In genomic region chr6:121070584-121071230, GRCm38 (mm10) we compare ENCODE assay signal across 14 mouse cellular contexts.
A peak's percentile ranks its signal among the peaks of the same experiment; 100 is the strongest.
DNase-seq lines count a peak whose midpoint lies in the region; ATAC-seq and TF ChIP-seq lines count a peak whose summit lies in the region.
"Had no signal": no experiment of that assay in that cellular context is flagged by ENCODE, and none has a peak within 500 bp of the region (broad histone marks: within the 10 kb centered on the region; RNA-seq: fewer than 3 reads in every experiment).

No protein-coding gene starts in this region.

- H3K36me3 ChIP-seq in intestine, postnatal 0 days (ENCODE audit: control insufficient read depth, insufficient read depth), result no peaks in the 10 kb centered on the region
- H3K36me3 ChIP-seq: hindbrain, embryonic 15.5 days had no signal

- H3K9me3 ChIP-seq in intestine, postnatal 0 days (ENCODE audit: control insufficient read depth), result no peaks in the 10 kb centered on the region
- H3K9me3 ChIP-seq: hindbrain, embryonic 15.5 days had no signal

- no peak for TF ChIP-seq CTCF in intestine, postnatal 0 days (IDR thresholded peaks at IDR 0.05; ENCODE audit: low read depth)
- no peak for TF ChIP-seq CTCF in left cerebral cortex, adult 2 months (IDR thresholded peaks at IDR 0.05)

- H3K4me2 ChIP-seq in intestine, postnatal 0 days (replicated peaks; ENCODE audit: low read depth), result no peak overlapping the region
- H3K4me2 ChIP-seq: hindbrain, embryonic 15.5 days had no signal

- WGBS in intestine, postnatal 0 days, result 83% methylated on average over 9 of the region's 9 CpGs

- H3K9ac ChIP-seq in intestine, postnatal 0 days (ENCODE audit: low read depth, low read length), result no peak overlapping the region
- H3K9ac ChIP-seq: hindbrain, embryonic 15.5 days had no signal

- DNase-seq in heart, adult 9 months (ENCODE audit: low spot score in 2 of 2), result peak; percentile 47 to 52
- no peak for DNase-seq in heart, adult 8-10 months (ENCODE audit: low spot score)
- DNase-seq in 416B (ENCODE audit: low read depth), result peak; percentile 36
- peak; percentile 30 for DNase-seq in T-cell, adult 2 months (ENCODE audit: low spot score)
- DNase-seq in induced T-regulatory cell, adult 2 months (ENCODE audit: low read depth), result peak; percentile 51
- no peak for DNase-seq in left cerebral cortex, adult 2 months (ENCODE audit: extremely low spot score in 1 of 2, low spot score in 2 of 2)
- DNase-seq in left cerebral cortex, adult 18-20 months (ENCODE audit: low spot score in 2 of 2), result no peak
- DNase-seq: cerebellum, postnatal 14 days; gastrocnemius, postnatal 10 days; lung, adult 18-20 months; thymus, postnatal 25 days had no signal

- ATAC-seq in intestine, postnatal 0 days, result no peak
- ATAC-seq: forebrain, embryonic 14.5 days had no signal

- intact Hi-C loops in left cerebral cortex, adult 2 months (cut with DNase I), result no loop called here

- no peaks in the 10 kb centered on the region for H3K27me3 ChIP-seq in intestine, postnatal 0 days (replicated peaks; ENCODE audit: control insufficient read depth, insufficient read depth, low read length)
- H3K27me3 ChIP-seq: hindbrain, embryonic 15.5 days had no signal

- H3K4me3 ChIP-seq in intestine, postnatal 0 days (ENCODE audit: low read depth, low read length), result no peak overlapping the region
- H3K4me3 ChIP-seq in left cerebral cortex, adult 2 months, result no peak overlapping the region
- H3K4me3 ChIP-seq: hindbrain, embryonic 15.5 days had no signal

- H3K4me1 ChIP-seq in intestine, postnatal 0 days (replicated peaks; ENCODE audit: control insufficient read depth, insufficient read depth, low read length), result peaks cover 6% of the 10 kb centered on the region; the same call in 1 of the 2 replicates

- no peak overlapping the region for H3K27ac ChIP-seq in intestine, postnatal 0 days (ENCODE audit: low read depth, low read length)
- no peak overlapping the region for H3K27ac ChIP-seq in left cerebral cortex, adult 2 months
- H3K27ac ChIP-seq: hindbrain, embryonic 15.5 days had no signal

Comparison
In these comparisons a context has a peak if more than half of its experiments do, and no peak if none do; other contexts are left out.
1. DNase-seq: peak in heart, adult 9 months (2 of 2), 416B (single experiment), T-cell, adult 2 months (single experiment) and induced T-regulatory cell, adult 2 months (single experiment); none in heart, adult 8-10 months (single experiment), left cerebral cortex, adult 2 months (0 of 2) and left cerebral cortex, adult 18-20 months (0 of 2).